Mouse (Mus musculus): Measurements from ENCODE around the gene Tpx2.

GRCm38 (mm10) chr2:152839256-152839655 lies 8.5 kb upstream of the Tpx2 start:
- no peak for TF ChIP-seq CTCF (IDR thresholded peaks at IDR 0.05; ENCODE audit: borderline replicate concordance, control insufficient read depth, extremely low read depth, insufficient read depth, low read length, poor library complexity)
- TF ChIP-seq POLR2A (IDR thresholded peaks at IDR 0.05; ENCODE audit: control insufficient read depth, extremely low read depth, insufficient read depth, low read length, poor library complexity), result no peak

All from thymus, adult 2 months (tissue).